Mouse (Mus musculus): ENCODE results near the gene Pde6h. TPM values are rescaled to one million over a fixed set of nuclear protein-coding genes. Genes with fewer than 3 reads are reported as not detected.

Pde6h gene
- polyA plus RNA-seq, 1 experiment: not detected

- Histone ChIP-seq H3K4me1 (ENCODE audit: control insufficient read depth) (peaks cover 10% of the 10 kb centered on the region), H3K9me3 (ENCODE audit: control insufficient read depth, low read length) (no peaks in the 10 kb centered on the region), H3K36me3 (ENCODE audit: control insufficient read depth) (no peaks in the 10 kb centered on the region), H3K4me3 (replicated peaks) (no peak overlapping the region), H3K27me3 (ENCODE audit: control insufficient read depth) (no peaks in the 10 kb centered on the region)
- no peak for TF ChIP-seq GATA1 (IDR thresholded peaks at IDR 0.05; ENCODE audit: low read length)
- TF ChIP-seq TAL1 (IDR thresholded peaks at IDR 0.05; ENCODE audit: low read length): no peak
Observed at GRCm38 (mm10) chr6:136943392-136943791, 19.8 kb downstream of the Pde6h start.

GRCm38 (mm10) chr6:136944511-136944910 lies 20.9 kb downstream of the Pde6h start:
- H3K4me3 ChIP-seq (replicated peaks): no peak overlapping the region
- H3K4me1 ChIP-seq (ENCODE audit: control insufficient read depth): peaks cover 8% of the 10 kb centered on the region
- no peaks in the 10 kb centered on the region for H3K27me3 ChIP-seq (ENCODE audit: control insufficient read depth)
- TF ChIP-seq GATA1 (IDR thresholded peaks at IDR 0.05; ENCODE audit: low read length) (no peak), TAL1 (IDR thresholded peaks at IDR 0.05; ENCODE audit: low read length) (no peak)
- H3K36me3 ChIP-seq (ENCODE audit: control insufficient read depth): no peaks in the 10 kb centered on the region
- no peaks in the 10 kb centered on the region for H3K9me3 ChIP-seq (ENCODE audit: control insufficient read depth, low read length)

- Histone ChIP-seq H3K4me3 (replicated peaks) (no peak overlapping the region), H3K4me1 (ENCODE audit: control insufficient read depth) (peaks cover 6% of the 10 kb centered on the region), H3K9me3 (ENCODE audit: control insufficient read depth, low read length) (no peaks in the 10 kb centered on the region), H3K27me3 (ENCODE audit: control insufficient read depth) (no peaks in the 10 kb centered on the region), H3K36me3 (ENCODE audit: control insufficient read depth) (no peaks in the 10 kb centered on the region)
- TF ChIP-seq TAL1 (IDR thresholded peaks at IDR 0.05; ENCODE audit: low read length) (no peak), GATA1 (IDR thresholded peaks at IDR 0.05; ENCODE audit: low read length) (no peak)
Observed at GRCm38 (mm10) chr6:136946241-136946640, 22.6 kb downstream of the Pde6h start.

GRCm38 (mm10) chr6:136946943-136947342 lies 23.3 kb downstream of the Pde6h start:
- no peaks in the 10 kb centered on the region for H3K36me3 ChIP-seq (ENCODE audit: control insufficient read depth)
- H3K27me3 ChIP-seq (ENCODE audit: control insufficient read depth): no peaks in the 10 kb centered on the region
- no peak for TF ChIP-seq GATA1 (IDR thresholded peaks at IDR 0.05; ENCODE audit: low read length)
- no peak for TF ChIP-seq TAL1 (IDR thresholded peaks at IDR 0.05; ENCODE audit: low read length)
- peaks cover 2% of the 10 kb centered on the region; the same call in 1 of the 2 replicates for H3K4me1 ChIP-seq (ENCODE audit: control insufficient read depth)
- H3K4me3 ChIP-seq (replicated peaks): no peak overlapping the region
- H3K9me3 ChIP-seq (ENCODE audit: control insufficient read depth, low read length): no peaks in the 10 kb centered on the region

- Histone ChIP-seq H3K4me3 (replicated peaks) (no peak overlapping the region), H3K4me1 (ENCODE audit: control insufficient read depth) (peaks cover 2% of the 10 kb centered on the region; the same call in 1 of the 2 replicates), H3K27me3 (ENCODE audit: control insufficient read depth) (no peaks in the 10 kb centered on the region), H3K9me3 (ENCODE audit: control insufficient read depth, low read length) (no peaks in the 10 kb centered on the region), H3K36me3 (ENCODE audit: control insufficient read depth) (no peaks in the 10 kb centered on the region)
- TF ChIP-seq GATA1 (IDR thresholded peaks at IDR 0.05; ENCODE audit: low read length): no peak
- no peak for TF ChIP-seq TAL1 (IDR thresholded peaks at IDR 0.05; ENCODE audit: low read length)
Observed at GRCm38 (mm10) chr6:136947716-136948115, 24.1 kb downstream of the Pde6h start.

- TF ChIP-seq GATA1 (IDR thresholded peaks at IDR 0.05; ENCODE audit: low read length) (no peak), TAL1 (IDR thresholded peaks at IDR 0.05; ENCODE audit: low read length) (no peak)
- no peaks in the 10 kb centered on the region for H3K27me3 ChIP-seq (ENCODE audit: control insufficient read depth)
- H3K4me3 ChIP-seq (replicated peaks): no peak overlapping the region
- H3K4me1 ChIP-seq (ENCODE audit: control insufficient read depth): no peaks in the 10 kb centered on the region
- H3K36me3 ChIP-seq (ENCODE audit: control insufficient read depth): no peaks in the 10 kb centered on the region
- no peaks in the 10 kb centered on the region for H3K9me3 ChIP-seq (ENCODE audit: control insufficient read depth, low read length)
Observed at GRCm38 (mm10) chr6:136950171-136950570, 26.5 kb downstream of the Pde6h start.

- no peaks in the 10 kb centered on the region for H3K36me3 ChIP-seq (ENCODE audit: control insufficient read depth)
- no peaks in the 10 kb centered on the region for H3K9me3 ChIP-seq (ENCODE audit: control insufficient read depth, low read length)
- no peak for TF ChIP-seq GATA1 (IDR thresholded peaks at IDR 0.05; ENCODE audit: low read length)
- TF ChIP-seq TAL1 (IDR thresholded peaks at IDR 0.05; ENCODE audit: low read length): no peak
- H3K4me1 ChIP-seq (ENCODE audit: control insufficient read depth): no peaks in the 10 kb centered on the region
- no peak overlapping the region for H3K4me3 ChIP-seq (replicated peaks)
- no peaks in the 10 kb centered on the region for H3K27me3 ChIP-seq (ENCODE audit: control insufficient read depth)
Observed at GRCm38 (mm10) chr6:136952930-136953329, 29.3 kb downstream of the Pde6h start.

- no peaks in the 10 kb centered on the region for H3K36me3 ChIP-seq (ENCODE audit: control insufficient read depth)
- no peaks in the 10 kb centered on the region for H3K9me3 ChIP-seq (ENCODE audit: control insufficient read depth, low read length)
- no peaks in the 10 kb centered on the region for H3K27me3 ChIP-seq (ENCODE audit: control insufficient read depth)
- H3K4me1 ChIP-seq (ENCODE audit: control insufficient read depth): peaks cover 2% of the 10 kb centered on the region; the same call in 1 of the 2 replicates
- TF ChIP-seq GATA1 (IDR thresholded peaks at IDR 0.05; ENCODE audit: low read length) (no peak), TAL1 (IDR thresholded peaks at IDR 0.05; ENCODE audit: low read length) (no peak)
- H3K4me3 ChIP-seq (replicated peaks): no peak overlapping the region
Observed at GRCm38 (mm10) chr6:136954192-136954591, 30.6 kb downstream of the Pde6h start.

GRCm38 (mm10) chr6:136954715-136955114 lies 31.1 kb downstream of the Pde6h start:
- Histone ChIP-seq H3K36me3 (ENCODE audit: control insufficient read depth) (no peaks in the 10 kb centered on the region), H3K4me3 (replicated peaks) (no peak overlapping the region), H3K9me3 (ENCODE audit: control insufficient read depth, low read length) (no peaks in the 10 kb centered on the region), H3K27me3 (ENCODE audit: control insufficient read depth) (no peaks in the 10 kb centered on the region), H3K4me1 (ENCODE audit: control insufficient read depth) (peaks cover 2% of the 10 kb centered on the region; the same call in 1 of the 2 replicates)
- no peak for TF ChIP-seq TAL1 (IDR thresholded peaks at IDR 0.05; ENCODE audit: low read length)
- TF ChIP-seq GATA1 (IDR thresholded peaks at IDR 0.05; ENCODE audit: low read length): no peak

- H3K9me3 ChIP-seq (ENCODE audit: control insufficient read depth, low read length): no peaks in the 10 kb centered on the region
- H3K36me3 ChIP-seq (ENCODE audit: control insufficient read depth): no peaks in the 10 kb centered on the region
- H3K4me3 ChIP-seq (replicated peaks): no peak overlapping the region
- peaks cover 2% of the 10 kb centered on the region; the same call in 1 of the 2 replicates for H3K4me1 ChIP-seq (ENCODE audit: control insufficient read depth)
- no peaks in the 10 kb centered on the region for H3K27me3 ChIP-seq (ENCODE audit: control insufficient read depth)
- TF ChIP-seq GATA1 (IDR thresholded peaks at IDR 0.05; ENCODE audit: low read length): no peak
- TF ChIP-seq TAL1 (IDR thresholded peaks at IDR 0.05; ENCODE audit: low read length): no peak
Observed at GRCm38 (mm10) chr6:136955240-136955639, 31.6 kb downstream of the Pde6h start.

All from erythroblast, embryonic 14.5 days (primary cell).